Mouse (Mus musculus) limb, embryonic 11.5 days (tissue): ENCODE results near the gene Atp6v1f. TPM values are rescaled to one million over a fixed set of nuclear protein-coding genes. Genes with fewer than 3 reads are reported as not detected.

Experiments used
- ATAC-seq: fragments of 200-750 bp; cut with Nextera tagmentation; 2 replicates; pipeline ENCODE4 v1.8.0; 2017; ENCODE audit warnings: low read depth; ENCODE audit not compliant: insufficient number of reproducible peaks, low FRiP score, low TSS enrichment
- DNase-seq: peaks from one replicate; pipeline ENCODE4 v3.0.0-alpha.2; 2015; ENCODE audit warnings: low spot score
- H3K27ac ChIP-seq: fragments of 300-500 bp; sonication (generic); replicated peaks from 2 replicates; pipeline ENCODE4 v1.5.1; 2014; ENCODE audit warnings: low read depth, mild to moderate bottlenecking, low read length
- H3K27me3 ChIP-seq: fragments of 300-500 bp; sonication (generic); 2 replicates; pipeline ENCODE4 v1.6.1; 2014; ENCODE audit warnings: mild to moderate bottlenecking, low read length, mixed read lengths; ENCODE audit not compliant: control insufficient read depth, insufficient read depth
- H3K36me3 ChIP-seq: fragments of 300-500 bp; sonication (generic); 2 replicates; pipeline ENCODE4 v1.6.1; 2014; ENCODE audit warnings: mild to moderate bottlenecking, low read length, moderate library complexity, mixed read lengths; ENCODE audit not compliant: control insufficient read depth, insufficient read depth
- H3K4me1 ChIP-seq: fragments of 300-500 bp; sonication (generic); 2 replicates; pipeline ENCODE4 v1.6.1; 2014; ENCODE audit warnings: low read length, mixed read lengths; ENCODE audit not compliant: control insufficient read depth, insufficient read depth
- H3K4me2 ChIP-seq: fragments of 300-500 bp; sonication (generic); 2 replicates; pipeline ENCODE4 v1.6.1; 2014; ENCODE audit warnings: low read depth, mild to moderate bottlenecking, moderate library complexity; ENCODE audit not compliant: severe bottlenecking
- H3K4me3 ChIP-seq: fragments of 300-500 bp; sonication (generic); 2 replicates; pipeline ENCODE4 v1.5.1; 2014; ENCODE audit warnings: low read depth, low read length
- H3K9ac ChIP-seq: fragments of 300-500 bp; sonication (generic); 2 replicates; pipeline ENCODE4 v1.6.1; 2014; ENCODE audit warnings: mild to moderate bottlenecking, low read length
- H3K9me3 ChIP-seq: fragments of 300-500 bp; sonication (generic); 2 replicates; pipeline ENCODE4 v1.6.1; 2016; ENCODE audit warnings: low read length; ENCODE audit not compliant: control insufficient read depth
- WGBS: fragments of 180-500 bp; shearing (Covaris S2); extraction: QIAGEN DNeasy Blood & Tissue Kit; methylation state at CpG from one replicate; pipeline ENCODE4 v1.1.7; 2014; 5-methylcytosine and 5-hydroxymethylcytosine counted together
- polyA plus RNA-seq: library from polyadenylated mRNA; unstranded; fragments of >200 nt; fragmentation: Nextera tagmentation; extraction: Ambion mirVana; gene quantifications from 2 replicates; pipeline ENCODE4 v1.2.1, GENCODE M21; 2014

The Atp6v1f gene
- polyA plus RNA-seq, 1 experiment from 2014 or later, result 198 TPM

DNA sequence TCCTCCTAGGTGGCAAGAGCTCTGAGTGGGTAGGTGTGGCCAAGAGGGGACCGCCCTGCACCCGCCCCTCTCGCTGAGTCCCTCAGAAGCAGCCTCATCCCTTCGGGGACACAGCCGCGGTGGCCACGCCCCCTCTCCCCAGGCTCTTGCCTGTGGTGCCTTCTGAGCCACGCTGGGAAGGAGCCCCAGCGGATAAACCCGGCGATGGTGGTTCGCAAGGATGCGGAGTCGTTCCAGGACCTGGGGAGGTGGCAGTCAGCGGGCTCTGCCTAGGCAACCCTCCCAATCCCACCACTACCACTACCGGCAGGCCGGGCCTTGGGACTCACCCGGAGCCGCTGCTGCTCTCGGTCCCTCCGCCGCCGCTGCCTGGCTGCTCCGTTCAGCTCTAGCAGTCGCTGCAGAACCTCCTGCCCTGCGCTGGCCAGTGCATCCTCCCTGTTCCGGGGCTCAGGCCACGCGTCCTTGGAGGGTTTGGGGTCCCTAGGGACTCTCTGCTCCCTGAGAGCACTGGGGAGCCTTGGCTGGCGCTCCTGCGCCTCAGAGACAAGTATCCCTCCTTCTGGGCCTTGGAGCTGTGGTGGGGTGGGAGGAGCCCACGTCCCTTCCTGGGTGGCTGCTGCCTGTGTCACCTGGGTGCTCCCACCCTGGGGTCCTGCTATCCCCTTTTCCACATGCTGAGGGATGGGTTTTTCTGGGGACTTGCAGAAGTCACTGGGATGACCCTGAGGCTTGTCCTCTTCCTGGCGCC lies 6.6 kb downstream of the Atp6v1f start:
- DNase-seq (peak; percentile 84), ATAC-seq (peak; percentile 79)
- Histone ChIP-seq H3K36me3 (peaks cover 14% of the 10 kb centered on the region; the same call in 1 of the 2 replicates), H3K4me3 (peak overlapping the region; percentile 41), H3K27me3 (no peaks in the 10 kb centered on the region), H3K4me2 (peak overlapping the region; percentile 77), H3K27ac (no peak overlapping the region), H3K9me3 (no peaks in the 10 kb centered on the region), H3K9ac (peak overlapping the region; percentile 59), H3K4me1 (peaks cover 4% of the 10 kb centered on the region; the same call in 1 of the 2 replicates)
- 2% methylated on average over 33 of the region's 33 CpGs for WGBS

- Histone ChIP-seq H3K27ac (no peak overlapping the region), H3K4me2 (no peak overlapping the region), H3K9me3 (no peaks in the 10 kb centered on the region), H3K36me3 (peaks cover 14% of the 10 kb centered on the region; the same call in 1 of the 2 replicates), H3K27me3 (no peaks in the 10 kb centered on the region), H3K4me1 (peaks cover 4% of the 10 kb centered on the region; the same call in 1 of the 2 replicates), H3K9ac (no peak overlapping the region), H3K4me3 (no peak overlapping the region)
- ATAC-seq (no peak), DNase-seq (no peak)
- WGBS, result 50% methylated on average over 2 of the region's 2 CpGs
These were observed 7.2 kb downstream of the Atp6v1f start for GRCm38 (mm10) chr6:29474736-29475135.

DNA sequence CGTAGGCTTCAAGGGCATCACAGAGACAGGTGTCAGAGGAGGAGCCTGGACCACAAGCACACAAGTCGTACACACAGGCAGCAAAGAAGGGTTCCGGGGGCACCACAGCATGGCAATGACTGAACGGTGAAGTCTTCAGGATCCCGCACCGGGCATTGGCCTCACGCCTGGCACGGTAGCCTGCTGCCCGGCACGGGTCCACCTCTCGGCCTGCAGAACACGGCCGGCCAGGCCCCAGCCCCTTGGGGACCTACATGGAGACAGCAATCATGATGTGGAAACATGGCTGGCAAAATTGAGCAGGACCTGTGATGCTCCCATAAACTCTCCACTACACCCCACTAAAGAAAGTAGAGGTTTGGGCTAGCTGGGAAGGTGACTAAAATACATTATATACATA lies 15.2 kb downstream of the Atp6v1f start:
- H3K27ac ChIP-seq, result no peak overlapping the region
- no peaks in the 10 kb centered on the region for H3K27me3 ChIP-seq
- H3K9ac ChIP-seq, result no peak overlapping the region
- no peak for DNase-seq
- H3K4me2 ChIP-seq, result no peak overlapping the region
- no peaks in the 10 kb centered on the region for H3K9me3 ChIP-seq
- H3K36me3 ChIP-seq, result peaks cover 3% of the 10 kb centered on the region
- H3K4me1 ChIP-seq, result 0 out of 2 replicates have a peak, but pooled peaks cover 5% of the 10 kb centered on the region
- no peak overlapping the region for H3K4me3 ChIP-seq
- ATAC-seq, result no peak
- WGBS, result 92% methylated on average over 13 of the region's 13 CpGs

DNA sequence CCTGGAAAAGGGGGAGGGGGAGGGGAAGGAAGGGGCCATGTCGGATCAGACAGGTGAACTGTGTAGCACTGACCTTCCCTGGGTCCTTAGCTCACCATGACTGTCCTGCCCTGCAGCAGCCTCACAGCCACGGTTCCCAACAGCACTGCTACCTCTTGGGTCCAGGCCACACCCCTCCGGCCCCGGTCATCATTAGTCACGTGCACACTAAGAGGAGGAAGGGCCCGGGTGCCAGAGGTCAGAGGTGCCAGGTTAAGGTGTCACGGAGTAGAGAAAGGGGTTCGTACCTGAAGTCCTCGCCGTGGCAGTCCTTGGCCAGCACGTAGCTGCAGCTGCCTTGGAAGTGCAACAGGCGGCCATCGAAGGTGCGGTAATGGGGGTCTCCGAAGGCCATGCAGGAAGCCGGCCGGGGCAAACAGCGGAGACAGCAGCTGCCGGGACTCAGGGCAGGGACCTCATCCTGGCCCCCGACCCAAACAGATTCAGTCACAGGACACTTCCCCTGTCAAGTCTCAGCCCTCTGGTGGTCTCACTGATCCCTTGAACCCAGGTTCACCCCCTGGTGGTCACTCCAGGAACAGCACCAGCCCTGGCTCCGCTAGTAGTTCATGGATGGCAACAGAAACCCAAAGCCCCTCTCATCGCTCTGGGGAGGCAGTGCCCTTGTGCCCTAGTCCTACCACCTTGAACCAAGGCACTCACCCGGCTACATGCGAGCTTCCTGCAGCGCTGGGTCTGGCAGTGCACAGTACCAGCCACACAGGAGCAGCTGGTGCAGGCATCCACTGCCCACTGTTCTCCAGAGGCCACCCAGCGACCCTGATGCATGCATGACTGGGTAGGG lies 17.4 kb downstream of the Atp6v1f start:
- peaks cover 3% of the 10 kb centered on the region for H3K36me3 ChIP-seq
- 13% methylated on average over 26 of the region's 26 CpGs for WGBS
- ATAC-seq, result peak; percentile 37; the same call in 1 of the 2 replicates
- no peak overlapping the region for H3K27ac ChIP-seq
- peak overlapping the region; percentile 17 for H3K4me3 ChIP-seq
- H3K9me3 ChIP-seq, result no peaks in the 10 kb centered on the region
- H3K4me1 ChIP-seq, result 0 out of 2 replicates have a peak, but pooled peaks cover 5% of the 10 kb centered on the region
- DNase-seq, result peak; percentile 93
- peak overlapping the region; percentile 52 for H3K4me2 ChIP-seq
- peak overlapping the region; percentile 27; the same call in 1 of the 2 replicates for H3K9ac ChIP-seq
- H3K27me3 ChIP-seq, result no peaks in the 10 kb centered on the region

DNA sequence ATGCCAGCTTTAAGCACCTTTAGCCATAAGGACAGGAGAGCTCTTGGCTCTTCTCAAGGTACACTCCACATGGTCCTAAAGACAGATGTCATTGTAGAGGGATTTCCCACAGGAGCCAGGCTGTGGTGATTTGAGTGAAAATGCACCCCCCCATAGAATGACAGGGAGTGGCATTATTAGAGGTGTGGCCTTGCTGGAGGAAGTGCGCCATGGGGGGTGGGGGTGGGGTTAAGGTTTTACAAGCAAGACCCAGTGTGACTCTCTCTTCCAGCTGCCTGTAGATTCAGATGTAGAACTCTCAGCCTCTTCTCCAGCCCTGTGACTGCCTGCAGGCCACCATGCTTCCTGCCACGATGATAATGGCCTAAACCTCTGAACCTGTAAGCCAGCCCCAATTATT lies 18.4 kb downstream of the Atp6v1f start:
- Histone ChIP-seq H3K27ac (peak overlapping the region; percentile 33; the same call in 1 of the 2 replicates), H3K27me3 (no peaks in the 10 kb centered on the region), H3K9me3 (no peaks in the 10 kb centered on the region), H3K4me2 (no peak overlapping the region), H3K4me1 (0 out of 2 replicates have a peak, but pooled peaks cover 5% of the 10 kb centered on the region), H3K4me3 (no peak overlapping the region), H3K9ac (no peak overlapping the region), H3K36me3 (peaks cover 5% of the 10 kb centered on the region)
- no peak for DNase-seq
- 31% methylated on average over 2 of the region's 2 CpGs for WGBS
- no peak for ATAC-seq

DNA sequence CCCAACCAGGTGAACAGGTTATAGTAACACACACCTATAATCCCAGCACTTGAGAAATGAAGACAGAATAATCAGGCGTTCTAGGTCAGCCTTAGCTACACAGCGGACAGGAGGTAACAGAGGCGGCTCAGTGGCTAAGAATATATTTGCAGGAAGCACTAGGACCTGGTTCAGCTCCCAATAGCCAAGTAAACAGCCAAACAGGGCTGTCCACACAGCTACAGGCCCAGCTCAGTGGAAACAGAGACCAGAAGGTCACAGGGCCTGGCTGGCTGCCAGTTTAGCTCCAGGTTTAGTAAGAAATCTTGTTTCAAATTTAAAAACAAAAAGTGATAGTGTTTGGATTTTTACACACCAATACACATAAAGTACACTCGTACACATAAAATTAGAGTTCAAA lies 26.6 kb downstream of the Atp6v1f start:
- H3K36me3 ChIP-seq, result peaks cover 4% of the 10 kb centered on the region; the same call in 1 of the 2 replicates
- DNase-seq (no peak), ATAC-seq (no peak)
- H3K4me2 ChIP-seq, result no peak overlapping the region
- no peak overlapping the region for H3K4me3 ChIP-seq
- H3K27ac ChIP-seq, result no peak overlapping the region
- no peak overlapping the region for H3K9ac ChIP-seq
- H3K27me3 ChIP-seq, result 0 out of 2 replicates have a peak, but pooled peaks cover 3% of the 10 kb centered on the region
- 93% methylated on average over 4 of the region's 4 CpGs for WGBS
- H3K9me3 ChIP-seq, result no peaks in the 10 kb centered on the region; the same call in 1 of the 2 replicates
- no peaks in the 10 kb centered on the region for H3K4me1 ChIP-seq

DNA sequence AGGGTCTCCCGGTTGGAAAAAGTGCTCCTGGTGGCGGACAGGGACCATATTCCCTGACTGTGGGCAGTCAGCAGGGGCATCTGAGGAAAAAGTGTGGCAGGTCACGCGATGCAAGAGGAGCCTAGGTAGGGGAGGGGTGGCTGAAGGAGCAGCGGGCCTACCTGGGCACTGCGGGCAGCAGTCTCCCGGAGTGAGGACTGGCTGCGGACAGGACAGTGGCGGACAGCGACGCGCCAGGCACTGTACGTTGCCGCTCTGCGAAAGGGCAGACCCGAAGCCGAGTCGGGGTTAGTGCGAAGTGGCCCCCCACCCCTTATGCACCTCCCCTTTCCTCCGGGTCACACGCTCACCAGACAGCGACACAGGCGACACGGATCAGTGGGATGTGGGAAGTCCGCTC lies 28.8 kb downstream of the Atp6v1f start:
- Histone ChIP-seq H3K4me3 (no peak overlapping the region), H3K27ac (no peak overlapping the region), H3K36me3 (peaks cover 2% of the 10 kb centered on the region; the same call in 1 of the 2 replicates), H3K4me2 (no peak overlapping the region), H3K9ac (no peak overlapping the region), H3K4me1 (no peaks in the 10 kb centered on the region), H3K9me3 (no peaks in the 10 kb centered on the region; the same call in 1 of the 2 replicates), H3K27me3 (0 out of 2 replicates have a peak, but pooled peaks cover 3% of the 10 kb centered on the region)
- ATAC-seq, result no peak
- DNase-seq, result no peak
- WGBS, result 43% methylated on average over 25 of the region's 25 CpGs

DNA sequence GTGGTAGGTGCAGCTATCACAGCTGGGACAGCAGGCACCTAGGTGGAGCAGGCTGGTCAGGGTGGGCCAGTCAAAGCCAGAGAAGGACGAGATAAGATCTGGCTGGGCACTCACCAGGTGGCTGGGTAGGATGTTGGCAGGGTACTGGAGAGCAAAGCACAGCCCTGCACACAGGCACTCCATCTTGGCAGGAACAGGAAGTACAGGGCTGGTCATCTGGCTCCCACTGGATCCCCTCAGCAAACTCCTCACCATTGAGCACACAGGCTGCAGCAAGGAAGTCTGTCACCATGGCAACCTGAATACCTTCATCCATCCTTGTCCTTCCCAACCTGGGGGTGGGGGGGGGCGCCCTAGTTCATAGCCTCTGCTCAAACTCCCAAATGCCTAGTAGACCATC lies 30.3 kb downstream of the Atp6v1f start:
- no peak for DNase-seq
- Histone ChIP-seq H3K9me3 (no peaks in the 10 kb centered on the region; the same call in 1 of the 2 replicates), H3K36me3 (peaks cover 2% of the 10 kb centered on the region; the same call in 1 of the 2 replicates), H3K27ac (no peak overlapping the region), H3K9ac (no peak overlapping the region), H3K4me3 (no peak overlapping the region), H3K4me1 (no peaks in the 10 kb centered on the region), H3K4me2 (no peak overlapping the region), H3K27me3 (0 out of 2 replicates have a peak, but pooled peaks cover 3% of the 10 kb centered on the region)
- no peak for ATAC-seq
- WGBS, result 58% methylated on average over 2 of the region's 2 CpGs
